In the genomic region with DNA sequence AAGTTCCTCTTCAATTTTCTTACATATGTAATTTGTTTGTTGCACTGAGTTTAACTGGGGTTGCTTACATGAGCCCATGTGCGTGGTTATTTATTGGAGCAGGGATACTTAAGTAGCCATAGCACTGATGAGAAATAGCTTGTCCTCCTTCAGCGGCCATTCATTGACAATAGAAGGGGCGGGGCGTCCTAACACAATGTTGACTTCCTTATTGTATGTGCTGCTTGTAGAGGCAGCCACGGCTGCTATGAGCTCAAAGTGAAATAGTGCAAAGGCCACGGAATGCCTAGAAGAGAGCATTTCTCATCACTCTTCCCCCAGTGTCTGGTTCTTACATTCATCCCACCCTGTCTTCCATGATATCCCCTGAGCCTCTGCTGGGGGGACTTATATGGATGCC, we compare ENCODE assay signal across 12 mouse cellular contexts.
"Had no signal": no experiment of that assay in that cellular context is flagged by ENCODE, and none has a peak within 500 bp of the region (broad histone marks: within the 10 kb centered on the region; RNA-seq: fewer than 3 reads in every experiment).

No protein-coding gene starts in this region.

- H3K9ac ChIP-seq: limb, embryonic 15.5 days; liver, embryonic 12.5 days; lung, embryonic 14.5 days; stomach, embryonic 15.5 days had no signal

- DNase-seq: kidney, adult 8-10 months; kidney, postnatal 25 days; layer of hippocampus, adult 9-11 months; layer of hippocampus, postnatal 36 days; lung, embryonic 14.5 days; lung, postnatal 10 days; right cerebral cortex, postnatal 14 days had no signal

- H3K4me2 ChIP-seq: limb, embryonic 15.5 days; liver, embryonic 12.5 days; lung, embryonic 14.5 days; stomach, embryonic 15.5 days had no signal

- H3K27me3 ChIP-seq: limb, embryonic 15.5 days; liver, embryonic 12.5 days; stomach, embryonic 15.5 days had no signal

- H3K27ac ChIP-seq: limb, embryonic 15.5 days; liver, embryonic 12.5 days; midbrain, embryonic 10.5 days; stomach, embryonic 15.5 days had no signal

- ATAC-seq: liver, embryonic 12.5 days; midbrain, embryonic 16.5 days had no signal

- H3K36me3 ChIP-seq: limb, embryonic 15.5 days; liver, embryonic 12.5 days; midbrain, embryonic 10.5 days; stomach, embryonic 15.5 days had no signal

- H3K4me3 ChIP-seq: limb, embryonic 15.5 days; liver, embryonic 12.5 days; midbrain, embryonic 10.5 days; stomach, embryonic 15.5 days had no signal

- H3K9me3 ChIP-seq: limb, embryonic 15.5 days; liver, embryonic 12.5 days; midbrain, embryonic 10.5 days; stomach, embryonic 15.5 days had no signal

- H3K4me1 ChIP-seq: limb, embryonic 15.5 days; liver, embryonic 12.5 days; stomach, embryonic 15.5 days had no signal
